In genomic region chr4:59890086-59890600, GRCm38 (mm10) we compare ENCODE assay signal across 18 mouse cellular contexts. TPM values are rescaled to one million over a fixed set of nuclear protein-coding genes. Genes with fewer than 3 reads are reported as not detected.
DNase-seq lines count a peak whose midpoint lies in the region; ATAC-seq lines count a peak whose summit lies in the region.
"Had no signal": no experiment of that assay in that cellular context is flagged by ENCODE, and none has a peak within 500 bp of the region (broad histone marks: within the 10 kb centered on the region; RNA-seq: fewer than 3 reads in every experiment).

No protein-coding gene starts in this region.

- 84% methylated on average over 6 of the region's 6 CpGs for WGBS in embryonic facial prominence, embryonic 11.5 days
- 90% methylated on average over 6 of the region's 6 CpGs for WGBS in embryonic facial prominence, embryonic 10.5 days
- 48% methylated on average over 6 of the region's 6 CpGs for WGBS in heart, embryonic 15.5 days
- 91% methylated on average over 6 of the region's 6 CpGs for WGBS in midbrain, embryonic 11.5 days

- H3K4me1 ChIP-seq in embryonic facial prominence, embryonic 11.5 days (ENCODE audit: control insufficient read depth, insufficient read depth, low read length) = no peaks in the 10 kb centered on the region
- H3K4me1 ChIP-seq in embryonic facial prominence, embryonic 10.5 days = no peaks in the 10 kb centered on the region
- peaks cover 50% of the 10 kb centered on the region for H3K4me1 ChIP-seq in heart, embryonic 15.5 days (replicated peaks)
- no peaks in the 10 kb centered on the region for H3K4me1 ChIP-seq in midbrain, embryonic 11.5 days (ENCODE audit: control insufficient read depth, insufficient read depth, low read length)
- H3K4me1 ChIP-seq: intestine, embryonic 15.5 days; midbrain, embryonic 13.5 days had no signal

- no peak for DNase-seq in embryonic facial prominence, embryonic 11.5 days (ENCODE audit: low spot score)
- no peak for DNase-seq in embryonic facial prominence, embryonic 10.5 days (ENCODE audit: low spot score)
- peak; percentile 93 for DNase-seq in brain, adult 2 months (ENCODE audit: low read depth, low spot score)
- DNase-seq in cerebellum, postnatal 36 days = peak; percentile 70 to 79
- no peak for DNase-seq in thymus, postnatal 14 days
- DNase-seq in MN1 (ENCODE audit: low spot score) = no peak
- DNase-seq in midbrain, embryonic 11.5 days (ENCODE audit: low spot score, missing footprints) = no peak
- DNase-seq: adrenal gland, postnatal 10 days; gastrocnemius, postnatal 25 days; kidney, postnatal 14 days; liver had no signal

- no peak overlapping the region for H3K4me2 ChIP-seq in embryonic facial prominence, embryonic 11.5 days (ENCODE audit: low read depth, low read length)
- no peak overlapping the region for H3K4me2 ChIP-seq in heart, embryonic 15.5 days
- H3K4me2 ChIP-seq in midbrain, embryonic 11.5 days = no peak overlapping the region
- H3K4me2 ChIP-seq: forebrain, embryonic 13.5 days; intestine, embryonic 15.5 days; midbrain, embryonic 13.5 days had no signal

- no peaks in the 10 kb centered on the region for H3K36me3 ChIP-seq in embryonic facial prominence, embryonic 11.5 days (replicated peaks; ENCODE audit: control insufficient read depth, insufficient read depth, low read depth, low read length)
- peaks cover 21% of the 10 kb centered on the region for H3K36me3 ChIP-seq in embryonic facial prominence, embryonic 10.5 days (replicated peaks)
- peaks cover 8% of the 10 kb centered on the region; the same call in 1 of the 2 replicates for H3K36me3 ChIP-seq in heart, embryonic 15.5 days
- H3K36me3 ChIP-seq in midbrain, embryonic 11.5 days (ENCODE audit: control insufficient read depth, insufficient read depth, low read length) = 0 out of 2 replicates have a peak, but pooled peaks cover 2% of the 10 kb centered on the region
- H3K36me3 ChIP-seq: intestine, embryonic 15.5 days had no signal

- no peak overlapping the region for H3K4me3 ChIP-seq in embryonic facial prominence, embryonic 11.5 days (ENCODE audit: low read depth, low read length)
- no peak overlapping the region for H3K4me3 ChIP-seq in embryonic facial prominence, embryonic 10.5 days
- no peak overlapping the region for H3K4me3 ChIP-seq in heart, embryonic 15.5 days
- no peak overlapping the region for H3K4me3 ChIP-seq in midbrain, embryonic 11.5 days (ENCODE audit: low read depth, low read length)
- H3K4me3 ChIP-seq: forebrain, embryonic 13.5 days; intestine, embryonic 15.5 days; midbrain, embryonic 13.5 days had no signal

- ATAC-seq in embryonic facial prominence, embryonic 11.5 days (replicated peaks; ENCODE audit: insufficient number of reproducible peaks, low FRiP score, low TSS enrichment, low read depth) = 0 out of 2 replicates have a peak, but pooled peaks have one; percentile 20
- peak; percentile 83 for ATAC-seq in heart, embryonic 15.5 days (replicated peaks; ENCODE audit: insufficient number of reproducible peaks, insufficient read depth, low FRiP score, low read depth)
- no peak for ATAC-seq in midbrain, embryonic 11.5 days (ENCODE audit: low FRiP score)
- ATAC-seq: intestine, embryonic 15.5 days; lung, postnatal 0 days had no signal

- H3K27ac ChIP-seq in embryonic facial prominence, embryonic 11.5 days (replicated peaks; ENCODE audit: low read depth, low read length) = no peak overlapping the region
- H3K27ac ChIP-seq in embryonic facial prominence, embryonic 10.5 days (replicated peaks) = no peak overlapping the region
- peak overlapping the region; percentile 84 for H3K27ac ChIP-seq in heart, embryonic 15.5 days
- no peak overlapping the region for H3K27ac ChIP-seq in midbrain, embryonic 11.5 days (ENCODE audit: low read depth, low read length)
- H3K27ac ChIP-seq: forebrain, embryonic 13.5 days; intestine, embryonic 15.5 days; midbrain, embryonic 13.5 days; stomach, postnatal 0 days had no signal

- no peaks in the 10 kb centered on the region for H3K27me3 ChIP-seq in embryonic facial prominence, embryonic 11.5 days (ENCODE audit: control insufficient read depth, insufficient read depth, low read length)
- H3K27me3 ChIP-seq in embryonic facial prominence, embryonic 10.5 days (replicated peaks; ENCODE audit: low read depth, poor library complexity, severe bottlenecking) = no peaks in the 10 kb centered on the region
- no peaks in the 10 kb centered on the region for H3K27me3 ChIP-seq in heart, embryonic 15.5 days
- H3K27me3 ChIP-seq in midbrain, embryonic 11.5 days (ENCODE audit: control insufficient read depth, insufficient read depth, low read length) = no peaks in the 10 kb centered on the region
- H3K27me3 ChIP-seq: forebrain, embryonic 13.5 days; intestine, embryonic 15.5 days; midbrain, embryonic 13.5 days had no signal

- no peak overlapping the region for H3K9ac ChIP-seq in embryonic facial prominence, embryonic 11.5 days (replicated peaks; ENCODE audit: low read length)
- no peak overlapping the region for H3K9ac ChIP-seq in heart, embryonic 15.5 days
- H3K9ac ChIP-seq in midbrain, embryonic 11.5 days (ENCODE audit: low read length) = no peak overlapping the region
- H3K9ac ChIP-seq: forebrain, embryonic 13.5 days; intestine, embryonic 15.5 days; midbrain, embryonic 13.5 days had no signal

- H3K9me3 ChIP-seq in embryonic facial prominence, embryonic 11.5 days (replicated peaks; ENCODE audit: control insufficient read depth, low read length) = no peaks in the 10 kb centered on the region
- H3K9me3 ChIP-seq in embryonic facial prominence, embryonic 10.5 days = no peaks in the 10 kb centered on the region
- H3K9me3 ChIP-seq in heart, embryonic 15.5 days (replicated peaks) = no peaks in the 10 kb centered on the region
- no peaks in the 10 kb centered on the region for H3K9me3 ChIP-seq in midbrain, embryonic 11.5 days (ENCODE audit: control insufficient read depth, low read length)
- H3K9me3 ChIP-seq: forebrain, embryonic 13.5 days; intestine, embryonic 15.5 days; midbrain, embryonic 13.5 days had no signal

RNA-seq across cellular contexts. Expression of gene Slc46a2, which starts 24.7 kb away (rescaled TPM):
- not detected in 2 replicates for polyA plus RNA-seq in embryonic facial prominence, embryonic 11.5 days (2014; fragmentation: Nextera tagmentation; extraction: Ambion mirVana)
- polyA plus RNA-seq in embryonic facial prominence, embryonic 10.5 days (2016; fragmentation: Nextera tagmentation; extraction: Ambion mirVana) = 0.05 TPM in 1 of 2 replicates, not detected in the other
- polyA plus RNA-seq in heart, embryonic 15.5 days (2015; fragmentation: Nextera tagmentation; extraction: Ambion mirVana) = 1.2 and 14.3 TPM in 2 replicates
- polyA plus RNA-seq in midbrain, embryonic 11.5 days (2014; fragmentation: Nextera tagmentation; extraction: Ambion mirVana) = 0.07 TPM in 1 of 2 replicates, not detected in the other
- polyA plus RNA-seq: forebrain, embryonic 13.5 days; intestine, embryonic 15.5 days; midbrain, embryonic 13.5 days; neural tube, embryonic 11.5 days had no signal

Comparison
In these comparisons a context has a peak if more than half of its experiments do, and no peak if none do; other contexts are left out.
1. DNase-seq: peak in brain, adult 2 months (single experiment) and cerebellum, postnatal 36 days (2 of 2); none in embryonic facial prominence, embryonic 11.5 days (single experiment), embryonic facial prominence, embryonic 10.5 days (single experiment), thymus, postnatal 14 days (single experiment), MN1 (single experiment) and midbrain, embryonic 11.5 days (single experiment).